Mouse (Mus musculus): ENCODE measurements at regions not wholly inside any gene's neighbourhood (a gene's known extent, or its start where the extent isn't known, plus 50 kb on each side); places are given as distances from the start of the nearest gene placed in this dataset.

DNA sequence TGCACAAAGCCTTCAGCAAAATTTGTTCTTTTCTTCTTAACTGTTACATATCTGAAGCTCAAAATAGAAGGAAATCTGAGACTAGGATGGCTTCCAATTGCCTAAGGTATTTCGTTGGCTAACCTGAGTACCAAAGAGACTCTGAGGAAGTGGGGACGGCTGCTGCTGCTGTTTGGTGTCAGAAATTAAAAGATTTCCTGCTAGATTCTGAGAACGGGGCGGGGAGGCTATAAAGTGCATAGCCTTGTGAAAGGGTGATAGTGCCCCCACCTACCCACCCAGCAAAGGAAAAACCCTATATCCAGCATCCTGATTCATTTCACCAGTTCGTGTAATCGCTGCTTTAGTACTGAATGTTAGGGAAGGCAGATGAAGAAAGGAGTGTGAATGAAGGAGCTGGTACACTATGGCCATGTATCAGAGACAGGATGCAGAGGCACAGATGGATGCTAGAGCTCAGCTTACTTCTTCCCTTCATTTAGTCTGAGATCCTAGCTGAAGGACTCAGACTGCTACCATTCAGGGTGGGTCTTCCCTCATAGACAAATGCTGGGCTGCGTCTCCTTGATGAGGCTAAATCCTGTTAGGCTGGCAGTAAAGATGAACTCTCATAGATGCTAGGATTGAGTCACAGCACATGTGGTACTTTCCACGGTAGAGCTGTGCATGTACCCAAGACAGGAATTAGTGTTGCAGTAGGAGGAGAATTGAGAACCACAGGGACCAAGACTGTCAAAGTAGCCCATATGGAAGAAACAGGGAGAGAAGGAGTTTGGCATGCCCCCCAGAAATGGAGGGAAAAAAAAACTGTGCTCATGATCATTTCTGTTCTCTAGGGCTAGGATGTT, 62.4 kb downstream of the Tmsb4x start:
- TF ChIP-seq CTCF (conservative IDR thresholded peaks at IDR 0.05; ENCODE audit: insufficient read depth, insufficient read length, low read depth, low read length) (no peak), POLR2A (IDR thresholded peaks at IDR 0.05; ENCODE audit: low read depth, low read length) (no peak)

Measured in kidney, adult 2 months (tissue).